Mouse (Mus musculus) hindbrain, postnatal 0 days (tissue): ENCODE measurements around the gene Defb33. TPM values are rescaled to one million over a fixed set of nuclear protein-coding genes. Genes with fewer than 3 reads are reported as not detected.

Experiments
- ATAC-seq: fragments of 200-750 bp; cut with Nextera tagmentation; 2 replicates; pipeline ENCODE4 v1.8.0; 2017; ENCODE audit warnings: mild to moderate bottlenecking, moderate TSS enrichment, moderate library complexity
- DNase-seq: peaks from one replicate; pipeline ENCODE4 v3.0.0-alpha.2; 2015; ENCODE audit warnings: low spot score
- H3K27ac ChIP-seq: fragments of 300-500 bp; sonication (generic); 2 replicates; pipeline ENCODE4 v1.5.1; 2014; ENCODE audit warnings: mild to moderate bottlenecking
- H3K27me3 ChIP-seq: fragments of 300-500 bp; sonication (generic); 2 replicates; pipeline ENCODE4 v1.6.1; 2014; ENCODE audit warnings: low read length, mixed read lengths; ENCODE audit not compliant: insufficient read depth
- H3K36me3 ChIP-seq: fragments of 300-500 bp; sonication (generic); 2 replicates; pipeline ENCODE4 v1.6.1; 2014; ENCODE audit warnings: low read length, mixed read lengths; ENCODE audit not compliant: insufficient read depth
- H3K4me1 ChIP-seq: fragments of 300-500 bp; sonication (generic); 2 replicates; pipeline ENCODE4 v1.6.1; 2014; ENCODE audit warnings: antibody characterized with exemption, low read length, mixed read lengths; ENCODE audit not compliant: insufficient read depth
- H3K4me2 ChIP-seq: fragments of 300-500 bp; sonication (generic); 2 replicates; pipeline ENCODE4 v1.6.1; 2014; ENCODE audit warnings: low read depth, mild to moderate bottlenecking, low read length, moderate library complexity, mixed read lengths
- H3K4me3 ChIP-seq: fragments of 300-500 bp; sonication (generic); 2 replicates; pipeline ENCODE4 v1.5.1; 2014; ENCODE audit warnings: low read length
- H3K9ac ChIP-seq: fragments of 300-500 bp; sonication (generic); replicated peaks from 2 replicates; pipeline ENCODE4 v1.6.1; 2014; ENCODE audit warnings: mild to moderate bottlenecking, low read length, moderate library complexity, mixed read lengths
- H3K9me3 ChIP-seq: fragments of 300-500 bp; sonication (generic); 2 replicates; pipeline ENCODE4 v1.6.1; 2016; ENCODE audit warnings: low read length, mixed read lengths
- CTCF ChIP-seq: IDR thresholded peaks from 2 replicates; pipeline ENCODE4 v1.5.1; 2016; ENCODE audit warnings: antibody characterized with exemption, control low read depth, low read depth
- WGBS: fragments of 180-500 bp; shearing (Covaris S2); extraction: QIAGEN DNeasy Blood & Tissue Kit; methylation state at CpG from one replicate; pipeline ENCODE4 v1.1.7; 2014; 5-methylcytosine and 5-hydroxymethylcytosine counted together
- polyA plus RNA-seq: library from polyadenylated mRNA; unstranded; fragments of >200 nt; fragmentation: Nextera tagmentation; extraction: Ambion mirVana; gene quantifications from 2 replicates; pipeline ENCODE4 v1.2.1, GENCODE M21; 2015
- total RNA-seq: library from RNA; depleted of rRNA; stranded (reverse); fragments of >200 nt; gene quantifications from 2 replicates; pipeline ENCODE4 v1.2.3, GENCODE M21; 2014; rRNA removed

Gene Defb33
- not detected in 2 replicates for total RNA-seq
- polyA plus RNA-seq: not detected in 2 replicates

GRCm38 (mm10) chr8:20892369-20892768 lies at the start of gene Defb33:
TSS of gene Defb33 (plus strand) at chr8:20892669.
- no peak for DNase-seq
- 89% methylated on average over 2 of the region's 2 CpGs for WGBS
- Histone ChIP-seq H3K4me1 (no peaks in the 10 kb centered on the region), H3K4me2 (no peak within 1 kb of the TSS), H3K27me3 (no peaks in the 10 kb centered on the region), H3K9me3 (peaks cover 14% of the 10 kb centered on the region; the same call in 1 of the 2 replicates), H3K9ac (no peak within 1 kb of the TSS), H3K4me3 (no peak within 1 kb of the TSS), H3K27ac (no peak within 1 kb of the TSS), H3K36me3 (no peaks in the 10 kb centered on the region)
- no peak for ATAC-seq
- TF ChIP-seq CTCF: no peak

GRCm38 (mm10) chr8:20874608-20875007 lies 17.9 kb upstream of the Defb33 start:
- Histone ChIP-seq H3K9me3 (peaks cover 5% of the 10 kb centered on the region; the same call in 1 of the 2 replicates), H3K4me2 (no peak overlapping the region), H3K9ac (no peak overlapping the region), H3K4me1 (no peaks in the 10 kb centered on the region), H3K36me3 (no peaks in the 10 kb centered on the region), H3K4me3 (no peak overlapping the region), H3K27ac (no peak overlapping the region), H3K27me3 (no peaks in the 10 kb centered on the region)
- WGBS: 44% methylated on average over 6 of the region's 6 CpGs
- DNase-seq: no peak
- ATAC-seq: no peak
- TF ChIP-seq CTCF: no peak

- no peaks in the 10 kb centered on the region for H3K27me3 ChIP-seq
- H3K4me1 ChIP-seq: no peaks in the 10 kb centered on the region
- H3K27ac ChIP-seq: no peak within 1 kb of the TSS
- no peak within 1 kb of the TSS for H3K4me2 ChIP-seq
- DNase-seq (no peak), ATAC-seq (no peak)
- H3K4me3 ChIP-seq: no peak within 1 kb of the TSS
- no peak for TF ChIP-seq CTCF
- no peak within 1 kb of the TSS for H3K9ac ChIP-seq
- 48% methylated on average over 2 of the region's 2 CpGs for WGBS
- H3K36me3 ChIP-seq: no peaks in the 10 kb centered on the region
- peaks cover 26% of the 10 kb centered on the region; the same call in 1 of the 2 replicates for H3K9me3 ChIP-seq
Observed at GRCm38 (mm10) chr8:20902527-20902926, 10.1 kb downstream of the Defb33 start, which contains the start of gene Gm15056. TSS of gene Gm15056 (minus strand) at chr8:20902627.

GRCm38 (mm10) chr8:20907119-20907518 lies 14.7 kb downstream of the Defb33 start:
- Histone ChIP-seq H3K4me1 (no peaks in the 10 kb centered on the region), H3K9me3 (peaks cover 16% of the 10 kb centered on the region; the same call in 1 of the 2 replicates), H3K9ac (no peak overlapping the region), H3K36me3 (no peaks in the 10 kb centered on the region), H3K27ac (no peak overlapping the region), H3K4me3 (no peak overlapping the region), H3K27me3 (no peaks in the 10 kb centered on the region), H3K4me2 (no peak overlapping the region)
- WGBS: 90% methylated on average over 2 of the region's 2 CpGs
- DNase-seq (no peak), ATAC-seq (no peak)
- no peak for TF ChIP-seq CTCF

- no peak for TF ChIP-seq CTCF
- 65% methylated on average over 2 of the region's 2 CpGs for WGBS
- ATAC-seq: no peak
Observed at GRCm38 (mm10) chr8:20908256-20908655, 15.8 kb downstream of the Defb33 start.

GRCm38 (mm10) chr8:20912288-20912687 lies 19.8 kb downstream of the Defb33 start:
- no peaks in the 10 kb centered on the region for H3K27me3 ChIP-seq
- TF ChIP-seq CTCF: no peak
- ATAC-seq (no peak), DNase-seq (no peak)
- no peak overlapping the region for H3K27ac ChIP-seq
- no peaks in the 10 kb centered on the region for H3K36me3 ChIP-seq
- no peaks in the 10 kb centered on the region for H3K4me1 ChIP-seq
- 0 out of 2 replicates have a peak, but pooled peaks cover 17% of the 10 kb centered on the region for H3K9me3 ChIP-seq
- no peak overlapping the region for H3K4me2 ChIP-seq
- no peak overlapping the region for H3K4me3 ChIP-seq
- H3K9ac ChIP-seq: no peak overlapping the region
- WGBS: 82% methylated on average over 1 of the region's 1 CpGs

More at GRCm38 (mm10) chr8:20908256-20908655, 15.8 kb downstream of the Defb33 start:
- no peak for DNase-seq
- H3K4me2 ChIP-seq: no peak overlapping the region
- no peak overlapping the region for H3K9ac ChIP-seq
- no peak overlapping the region for H3K4me3 ChIP-seq
- H3K4me1 ChIP-seq: no peaks in the 10 kb centered on the region
- H3K27me3 ChIP-seq: no peaks in the 10 kb centered on the region
- no peaks in the 10 kb centered on the region for H3K36me3 ChIP-seq
- peaks cover 13% of the 10 kb centered on the region; the same call in 1 of the 2 replicates for H3K9me3 ChIP-seq
- H3K27ac ChIP-seq: no peak overlapping the region

GRCm38 (mm10) chr8:20921971-20922370 lies 29.5 kb downstream of the Defb33 start, which contains the start of gene Gm6040:
TSS of gene Gm6040 (minus strand) at chr8:20922071.
- no peak for DNase-seq
- Histone ChIP-seq H3K4me2 (no peak within 1 kb of the TSS), H3K9ac (no peak within 1 kb of the TSS), H3K27me3 (no peaks in the 10 kb centered on the region), H3K4me1 (no peaks in the 10 kb centered on the region), H3K4me3 (no peak within 1 kb of the TSS), H3K9me3 (peaks cover 8% of the 10 kb centered on the region; the same call in 1 of the 2 replicates), H3K36me3 (no peaks in the 10 kb centered on the region), H3K27ac (no peak within 1 kb of the TSS)
- ATAC-seq: no peak
- TF ChIP-seq CTCF: no peak
- 76% methylated on average over 3 of the region's 3 CpGs for WGBS
